Mouse (Mus musculus): Measurements from ENCODE around the gene Ston2. TPM values are rescaled to one million over a fixed set of nuclear protein-coding genes. Genes with fewer than 3 reads are reported as not detected.
A peak's percentile ranks its signal among the peaks of the same experiment; 100 is the strongest.
"Not testable (repeated sequence)": the region's sequence is repeated elsewhere in the genome, so short reads cannot be mapped to it uniquely, and the experiment has no call there.

Ston2 gene
- polyA plus RNA-seq, 2 experiments from 2014 or later, result 0.63 to 0.93 TPM

- peak; percentile 3 for ATAC-seq
Measured at GRCm38 (mm10) chr12:91588670-91589541, 199.3 kb downstream of the Ston2 start.

GRCm38 (mm10) chr12:91588176-91588669 is 200.0 kb downstream of the Ston2 start:
- peak; percentile 79 for ATAC-seq

GRCm38 (mm10) chr12:91587491-91588033 is 200.6 kb downstream of the Ston2 start:
- no peak for ATAC-seq

GRCm38 (mm10) chr12:91587077-91587476 is 201.1 kb downstream of the Ston2 start:
- no peak for ATAC-seq

DNA sequence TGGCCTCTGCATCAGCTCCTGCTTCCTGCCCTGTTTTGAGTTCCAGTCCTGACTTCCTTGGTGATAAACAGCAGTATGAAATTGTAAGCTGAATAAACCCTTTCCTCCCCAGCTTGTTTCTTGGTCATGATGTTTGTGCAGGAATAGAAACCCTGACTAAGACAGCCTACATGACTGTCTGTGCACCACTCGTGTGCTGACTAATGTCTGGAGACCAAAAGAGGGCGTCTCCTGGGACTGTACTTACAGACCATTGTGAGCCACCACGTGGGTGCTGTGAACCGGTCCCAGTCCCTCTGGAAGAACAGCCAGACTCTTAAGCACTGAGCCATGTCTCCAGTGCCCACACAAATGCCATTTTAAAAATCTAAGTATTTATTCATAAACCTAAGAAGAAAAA is 202.4 kb downstream of the Ston2 start:
- ATAC-seq, result not testable (repeated sequence)

GRCm38 (mm10) chr12:91585206-91585605 is 203.0 kb downstream of the Ston2 start:
- ATAC-seq, result no peak

GRCm38 (mm10) chr12:91583409-91583808 is 204.8 kb downstream of the Ston2 start:
- no peak for ATAC-seq

Other genes starting within 250 kb of the Ston2 start
- 10 to 100 TPM; 61.4 to 66.8 TPM for gene Gtf2a1, start 197.9 kb downstream of the Ston2 start, polyA plus RNA-seq (2017; shearing (Covaris generic))
- gene Sel1l, start 60.8 kb upstream of the Ston2 start, polyA plus RNA-seq (2017; shearing (Covaris generic)), result 10 to 100 TPM; 53.1 to 54.0 TPM

Measured in activated CD4-positive, CD25-positive, alpha-beta regulatory T cell, adult 4 months (primary cell).